Mouse (Mus musculus) embryo, embryonic 10 days (tissue): ENCODE results near the gene Imp4.

Experiments used
- DNase-seq: peaks from one replicate; pipeline ENCODE4 v3.0.0-alpha.2; 2015; ENCODE audit warnings: low spot score

Gene Imp4

GRCm38 (mm10) chr1:34460061-34460441 lies 20.4 kb downstream of the Imp4 start:
- no peak for DNase-seq

GRCm38 (mm10) chr1:34462766-34463165 lies 23.1 kb downstream of the Imp4 start:
- DNase-seq: peak; percentile 74

GRCm38 (mm10) chr1:34464310-34464817 lies 24.7 kb downstream of the Imp4 start:
- no peak for DNase-seq

GRCm38 (mm10) chr1:34465445-34465844 lies 25.8 kb downstream of the Imp4 start:
- DNase-seq: no peak

GRCm38 (mm10) chr1:34468051-34468450 lies 28.4 kb downstream of the Imp4 start:
- DNase-seq: no peak

- DNase-seq: no peak
Observed at GRCm38 (mm10) chr1:34468500-34468899, 28.8 kb downstream of the Imp4 start.

GRCm38 (mm10) chr1:34469801-34470200 lies 30.1 kb downstream of the Imp4 start:
- no peak for DNase-seq

- DNase-seq: peak; percentile 61
Observed at GRCm38 (mm10) chr1:34472427-34473300, 33.0 kb downstream of the Imp4 start.

- no peak for DNase-seq
Observed at GRCm38 (mm10) chr1:34478891-34479655, 39.4 kb downstream of the Imp4 start.

- DNase-seq: no peak
Observed at GRCm38 (mm10) chr1:34480801-34481200, 41.1 kb downstream of the Imp4 start.

- no peak for DNase-seq
Observed at GRCm38 (mm10) chr1:34481920-34482669, 42.4 kb downstream of the Imp4 start.

GRCm38 (mm10) chr1:34484470-34484869 lies 44.8 kb downstream of the Imp4 start:
- DNase-seq: no peak

- peak; percentile 73 for DNase-seq
Observed at GRCm38 (mm10) chr1:34485461-34486188, 46.0 kb downstream of the Imp4 start.

GRCm38 (mm10) chr1:34487383-34487782 lies 47.7 kb downstream of the Imp4 start:
- DNase-seq: no peak

- no peak for DNase-seq
Observed at GRCm38 (mm10) chr1:34489852-34490541, 50.3 kb downstream of the Imp4 start.

GRCm38 (mm10) chr1:34491480-34491879 lies 51.8 kb downstream of the Imp4 start:
- no peak for DNase-seq
